Mouse (Mus musculus): ENCODE measurements around the gene Wnt8b. TPM values are rescaled to one million over a fixed set of nuclear protein-coding genes. Genes with fewer than 3 reads are reported as not detected.
A peak's percentile ranks its signal among the peaks of the same experiment; 100 is the strongest.

Wnt8b gene
- total and polyA plus RNA-seq, 3 experiments, result 0.07 TPM; not detected in 2

- peak; percentile 94 for DNase-seq (ENCODE audit: extremely low read depth)
- peak within 1 kb of the TSS; percentile 74 for H3K9ac ChIP-seq (ENCODE audit: insufficient read depth, low read depth)
- dilution Hi-C loops (cut with MboI; ENCODE audit: extremely low pct_ligation_motif_present, extremely low pct_unique_long_range_greater_than_20kb, low sequenced_read_pairs) (no loop called here), in situ Hi-C loops (cut with MboI; ENCODE audit: low pct_ligation_motif_present, low pct_unique_long_range_greater_than_20kb, low sequenced_read_pairs) (loop anchor here (10.0 kb wide), 1 partner anchor 180 kb away; no protein-coding TSS in a partner anchor)
- peak within 1 kb of the TSS; percentile 43 for H3K27ac ChIP-seq (ENCODE audit: insufficient read depth, low read depth)
- H3K4me3 ChIP-seq (replicated peaks in 1 of 3; ENCODE audit: low read depth in 2 of 3, low read length in 2 of 3, poor library complexity in 1 of 3), result peak within 1 kb of the TSS; percentile 94 to 99 (median 99)
- H3K4me1 ChIP-seq (ENCODE audit: control insufficient read depth in 1 of 2, insufficient read depth in 2 of 2), result peaks cover 0 to 17% of the 10 kb centered on the region in 2 experiments; a peak in 2 of 4 replicates
- peak; percentile 20; the same call in 1 of the 2 replicates for TF ChIP-seq BHLHE40 (IDR thresholded peaks at IDR 0.05; ENCODE audit: low read depth, low read length)
- TF ChIP-seq CHD1 (IDR thresholded peaks at IDR 0.05; ENCODE audit: low read depth, low read length), result no peak
- peak; percentile 93 for TF ChIP-seq TCF12 (IDR thresholded peaks at IDR 0.05; ENCODE audit: low read depth, low read length)
- TF ChIP-seq KAT2A (IDR thresholded peaks at IDR 0.05; ENCODE audit: insufficient replicate concordance, low read length), result peak; percentile 71; the same call in 1 of the 2 replicates
- TF ChIP-seq SMC3 (IDR thresholded peaks at IDR 0.05; ENCODE audit: low read depth, low read length), result no peak
- TF ChIP-seq TBP (conservative IDR thresholded peaks at IDR 0.05; ENCODE audit: low read depth, low read length), result peak; percentile 68; the same call in 1 of the 2 replicates
- TF ChIP-seq POLR2AphosphoS2 (IDR thresholded peaks at IDR 0.05; ENCODE audit: low read depth, low read length), result 0 out of 2 replicates have a peak, but pooled peaks have one; percentile 50
- TF ChIP-seq PAX5 (IDR thresholded peaks at IDR 0.05; ENCODE audit: low read length), result peak; percentile 92
- peak; percentile 92 for TF ChIP-seq NRF1 (IDR thresholded peaks at IDR 0.05; ENCODE audit: low read depth, low read length)
- TF ChIP-seq ETS1 (conservative IDR thresholded peaks at IDR 0.05; ENCODE audit: low read depth, low read length), result 0 out of 2 replicates have a peak, but pooled peaks have one; percentile 19
- TF ChIP-seq CHD2 (IDR thresholded peaks at IDR 0.05; ENCODE audit: low read length), result no peak
- TF ChIP-seq SIN3A (IDR thresholded peaks at IDR 0.05; ENCODE audit: low read length), result peak; percentile 88
- 0 out of 2 replicates have a peak, but pooled peaks have one; percentile 37 for TF ChIP-seq UBTF (IDR thresholded peaks at IDR 0.05; ENCODE audit: low read depth, low read length)
- TF ChIP-seq RAD21 (IDR thresholded peaks at IDR 0.05; ENCODE audit: low read depth, low read length), result no peak
- no peak for TF ChIP-seq ZKSCAN1 (IDR thresholded peaks at IDR 0.05; ENCODE audit: borderline replicate concordance, low read depth, low read length)
- TF ChIP-seq MXI1 (IDR thresholded peaks at IDR 0.05; ENCODE audit: low read depth, low read length), result peak; percentile 40; the same call in 1 of the 2 replicates
- no peak for TF ChIP-seq MYC (IDR thresholded peaks at IDR 0.05; ENCODE audit: low read depth, low read length)
- TF ChIP-seq NELFE (IDR thresholded peaks at IDR 0.05; ENCODE audit: low read depth, low read length), result peak; percentile 91
- TF ChIP-seq POLR2A (IDR thresholded peaks at IDR 0.05; ENCODE audit: low read depth, low read length), result peak; percentile 97
- no peak for TF ChIP-seq GABPA (IDR thresholded peaks at IDR 0.05; ENCODE audit: insufficient replicate concordance, low read depth, low read length)
- TF ChIP-seq HCFC1 (IDR thresholded peaks at IDR 0.05; ENCODE audit: low read depth, low read length), result peak; percentile 84
- no peak for TF ChIP-seq JUN (IDR thresholded peaks at IDR 0.05; ENCODE audit: insufficient read depth, low read depth, low read length)
- peak; percentile 81; the same call in 1 of the 2 replicates for TF ChIP-seq ZMIZ1 (IDR thresholded peaks at IDR 0.05; ENCODE audit: low read depth, low read length)
- peak; percentile 72; the same call in 1 of the 2 replicates for TF ChIP-seq E2F4 (IDR thresholded peaks at IDR 0.05; ENCODE audit: insufficient replicate concordance, low read depth, low read length)
- TF ChIP-seq RCOR1 (conservative IDR thresholded peaks at IDR 0.05; ENCODE audit: low read depth, low read length), result no peak
- TF ChIP-seq ELF1 (IDR thresholded peaks at IDR 0.05; ENCODE audit: low read depth, low read length), result 0 out of 2 replicates have a peak, but pooled peaks have one; percentile 27
- peak; percentile 45; the same call in 1 of the 2 replicates for TF ChIP-seq MEF2A (IDR thresholded peaks at IDR 0.05; ENCODE audit: borderline replicate concordance, low read depth, low read length)
- peaks cover 3% of the 10 kb centered on the region for H3K27me3 ChIP-seq (replicated peaks)
- H3K9me3 ChIP-seq (replicated peaks; ENCODE audit: low read length), result no peaks in the 10 kb centered on the region
- peak within 1 kb of the TSS; percentile 95 for H3K4me2 ChIP-seq (ENCODE audit: insufficient read depth, low read depth, poor library complexity, severe bottlenecking)
- H3K79me2 ChIP-seq (replicated peaks; ENCODE audit: control insufficient read depth, extremely low read depth, insufficient read depth, poor library complexity, severe bottlenecking), result peaks cover 13% of the 10 kb centered on the region
- peaks cover 30 to 36% of the 10 kb centered on the region in 2 experiments for H3K36me3 ChIP-seq (replicated peaks in 1 of 2; ENCODE audit: control insufficient read depth in 1 of 2, insufficient read depth in 1 of 2, low read length in 1 of 2)
These were observed 61.8 kb downstream of the Wnt8b start, which contains the start of gene Ndufb8 for GRCm38 (mm10) chr19:44554861-44555590. Ndufb8 (minus strand) TSS chr19:44555440.

All from CH12.LX (cell line).